Mouse (Mus musculus) layer of hippocampus, postnatal 10 days (tissue): ENCODE data around the gene Uts2b. TPM values are rescaled to one million over a fixed set of nuclear protein-coding genes. Genes with fewer than 3 reads are reported as not detected.
A peak's percentile ranks its signal among the peaks of the same experiment; 100 is the strongest.

Experiments
- DNase-seq, 2 experiments: peaks; one replicate each; pipeline ENCODE4 v3.0.0; 2021; ENCODE audit warnings: low spot score in 2 of 2
- long read RNA-seq: library from polyadenylated mRNA; stranded (forward); transcript quantifications from one replicate; pipeline ENCODE4 v2.0.0, GENCODE M21; 2023
- total RNA-seq, 2 experiments: library from RNA; stranded (reverse); gene quantifications; 2 replicates each; pipeline ENCODE4 v1.2.3; 2021

Uts2b gene
- not detected for total RNA-seq
- long read RNA-seq = 0 reads

GRCm38 (mm10) chr16:27370191-27370590, at the start of gene Uts2b:
TSS of gene Uts2b (minus strand) at chr16:27370239.
- DNase-seq = no peak

GRCm38 (mm10) chr16:27417632-27418031, 47.6 kb upstream of the Uts2b start:
- no peak for DNase-seq

- DNase-seq = no peak
Measured at GRCm38 (mm10) chr16:27416937-27417584, 47.0 kb upstream of the Uts2b start.

GRCm38 (mm10) chr16:27404107-27404506, 34.1 kb upstream of the Uts2b start:
- no peak for DNase-seq

- DNase-seq = no peak
Measured at GRCm38 (mm10) chr16:27401579-27401978, 31.5 kb upstream of the Uts2b start.

GRCm38 (mm10) chr16:27399719-27400253, 29.7 kb upstream of the Uts2b start:
- DNase-seq = no peak

- no peak for DNase-seq
Measured at GRCm38 (mm10) chr16:27399026-27399718, 29.1 kb upstream of the Uts2b start.

DNA sequence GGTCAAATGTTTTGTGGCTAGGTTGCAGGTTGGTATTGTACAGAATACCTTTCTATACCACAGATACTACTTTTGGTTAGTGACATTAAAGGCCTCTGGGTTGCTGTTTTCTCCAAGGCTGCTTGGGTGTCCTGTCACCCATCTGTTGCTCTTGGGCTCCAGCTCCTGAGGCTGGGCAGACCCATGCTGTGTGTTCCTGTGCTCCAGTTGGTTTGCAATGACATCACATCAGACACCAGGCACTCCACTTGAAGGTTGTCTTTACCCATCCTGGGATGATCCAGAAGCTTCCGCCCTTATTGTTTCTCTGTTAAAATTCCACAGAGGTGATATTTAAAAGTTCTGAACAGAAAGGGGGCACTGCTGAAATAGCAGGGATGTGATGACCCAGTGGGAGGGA, 26.9 kb upstream of the Uts2b start:
- DNase-seq = no peak

- no peak for DNase-seq
Measured at GRCm38 (mm10) chr16:27395251-27396037, 25.4 kb upstream of the Uts2b start.

DNA sequence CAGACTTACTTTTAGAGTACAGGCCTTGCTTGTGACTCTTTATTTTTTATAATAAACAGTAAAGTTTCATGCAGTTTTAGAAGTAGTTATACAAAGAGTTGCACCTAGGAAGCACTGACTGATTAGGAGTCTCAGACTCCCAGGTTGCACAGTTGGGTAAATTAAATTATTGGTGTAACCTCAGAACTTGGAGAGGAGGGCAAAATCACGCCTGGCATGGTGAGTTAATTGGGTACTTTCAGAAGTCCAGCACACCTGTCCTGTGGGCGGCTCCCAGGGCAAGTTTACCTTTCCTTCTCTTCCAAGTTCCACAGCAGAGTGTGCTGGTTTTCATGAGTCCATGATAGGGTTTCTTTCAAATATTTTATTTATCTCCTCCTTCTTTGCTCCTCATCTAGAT, 21.8 kb upstream of the Uts2b start:
- DNase-seq = no peak

- no peak for DNase-seq
Measured at GRCm38 (mm10) chr16:27390306-27390705, 20.3 kb upstream of the Uts2b start.

DNA sequence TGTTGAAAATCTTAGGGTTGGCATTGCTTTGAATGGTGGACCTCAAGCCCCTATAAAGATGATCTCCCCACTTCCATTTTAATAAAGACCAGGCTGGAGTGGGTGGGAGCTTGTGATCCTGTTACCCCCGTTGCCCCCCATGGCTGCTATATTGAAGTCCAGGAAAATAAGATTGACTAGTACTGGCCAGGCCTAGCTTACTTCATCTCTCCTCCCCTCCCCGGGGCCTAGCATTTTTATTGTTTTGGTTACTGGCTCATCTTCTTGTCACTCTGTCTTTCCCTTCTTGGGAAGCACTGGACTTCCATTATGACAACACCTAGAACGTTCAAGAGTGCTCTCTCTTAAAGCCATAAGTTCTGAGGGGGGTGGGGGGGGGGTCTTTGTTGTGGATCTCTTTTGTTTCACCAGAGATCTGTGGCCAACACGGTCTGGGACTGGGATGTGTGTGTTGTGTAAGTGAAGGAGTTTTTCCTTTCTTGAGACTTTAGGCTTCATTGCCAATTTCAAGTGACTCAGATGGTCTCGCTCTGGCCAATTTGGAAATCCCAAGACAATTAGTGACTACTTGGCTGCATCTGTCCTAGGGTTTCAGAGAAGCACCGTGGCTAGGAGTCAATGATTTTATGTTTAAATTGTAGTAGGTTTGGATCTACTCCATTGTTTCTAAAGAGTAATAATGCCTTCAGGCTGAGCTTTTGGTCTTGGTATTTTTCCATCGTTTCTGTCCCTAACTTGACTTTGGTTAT, 19.7 kb upstream of the Uts2b start:
- DNase-seq = peak; percentile 29 to 32

DNA sequence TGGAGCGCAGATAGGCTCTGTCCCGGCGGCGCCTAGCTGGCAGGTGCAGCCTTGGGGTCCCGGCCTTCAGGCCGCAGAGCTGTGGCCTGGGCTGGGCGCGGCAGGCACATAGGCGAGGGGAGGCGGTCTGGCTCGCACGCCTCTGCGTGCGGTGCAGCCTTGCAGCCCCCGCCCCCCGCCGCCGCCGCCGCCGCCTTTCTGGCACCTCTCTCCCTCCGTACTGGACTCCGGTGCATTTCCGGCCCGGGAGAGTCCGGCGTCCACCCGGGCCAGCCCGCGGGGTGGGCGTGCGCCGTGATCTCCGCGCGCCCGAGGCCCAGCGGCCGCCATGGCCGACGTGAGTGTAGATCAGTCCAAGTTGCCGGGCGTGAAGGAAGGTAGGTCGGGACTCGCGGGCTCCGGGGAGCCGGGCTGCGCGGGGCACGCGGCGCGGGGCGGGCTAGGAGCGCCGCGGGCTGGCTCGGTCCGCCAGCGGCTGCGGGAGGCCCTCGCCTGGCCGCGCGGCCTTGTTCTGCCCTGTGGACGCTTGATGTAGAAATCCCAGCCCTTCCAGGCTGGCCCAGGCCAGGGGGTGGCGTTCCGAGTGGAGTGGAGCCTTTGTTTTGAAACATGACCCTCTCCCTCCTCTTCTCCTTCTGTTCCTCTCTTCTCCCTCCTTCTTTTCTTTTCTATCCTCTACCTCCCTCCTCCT, 18.9 kb upstream of the Uts2b start, which contains the start of gene Ccdc50:
Ccdc50 (plus strand) TSS at position 109 of the 691 bp plus-strand sequence.
- peak; percentile 74 to 84 for DNase-seq

DNA sequence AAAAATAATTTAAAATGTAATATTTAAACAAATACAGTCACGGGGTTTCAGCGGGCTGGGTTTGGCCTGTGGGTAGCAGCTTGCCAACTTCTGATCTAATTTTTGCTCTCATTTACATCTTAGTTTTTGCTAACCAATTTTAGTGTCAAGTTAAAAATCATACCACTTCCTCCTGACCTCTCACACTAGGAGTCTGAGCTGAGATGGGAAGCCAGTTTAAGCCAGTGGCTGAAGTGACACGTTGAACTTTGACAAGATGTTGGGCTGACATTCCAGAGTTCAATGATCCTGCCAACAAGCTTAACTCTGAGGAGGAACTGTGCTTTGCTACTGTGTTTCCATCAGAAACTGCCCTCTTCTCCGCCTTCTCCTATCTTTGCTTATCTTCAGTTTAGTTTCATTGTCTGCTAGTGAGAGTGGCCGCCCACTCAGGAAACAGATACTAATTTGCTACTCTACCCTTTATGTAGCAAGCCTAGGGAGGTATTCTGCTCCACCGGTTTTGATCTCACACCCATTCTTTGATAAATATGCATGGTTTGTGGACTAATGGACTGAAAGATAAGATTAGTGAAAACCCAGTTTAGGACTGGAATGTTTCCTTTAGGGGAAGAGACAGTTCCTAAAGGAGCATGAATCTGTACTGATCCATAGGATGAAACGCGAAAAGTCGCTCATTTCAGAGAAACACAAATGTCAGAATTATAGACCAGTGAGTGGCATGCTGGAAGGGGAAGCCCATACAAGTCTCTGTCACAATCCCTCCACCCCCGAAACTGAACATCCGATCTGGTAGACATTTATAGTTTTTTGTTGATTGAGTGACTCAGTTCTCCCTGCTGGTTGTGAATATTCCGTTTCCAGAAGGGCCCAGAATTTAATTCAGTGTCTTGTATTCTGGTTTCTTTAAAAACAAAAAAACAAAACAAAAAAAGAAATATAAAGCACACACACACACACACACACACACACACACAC, 17.9 kb upstream of the Uts2b start:
- DNase-seq = peak; percentile 12 to 23

DNA sequence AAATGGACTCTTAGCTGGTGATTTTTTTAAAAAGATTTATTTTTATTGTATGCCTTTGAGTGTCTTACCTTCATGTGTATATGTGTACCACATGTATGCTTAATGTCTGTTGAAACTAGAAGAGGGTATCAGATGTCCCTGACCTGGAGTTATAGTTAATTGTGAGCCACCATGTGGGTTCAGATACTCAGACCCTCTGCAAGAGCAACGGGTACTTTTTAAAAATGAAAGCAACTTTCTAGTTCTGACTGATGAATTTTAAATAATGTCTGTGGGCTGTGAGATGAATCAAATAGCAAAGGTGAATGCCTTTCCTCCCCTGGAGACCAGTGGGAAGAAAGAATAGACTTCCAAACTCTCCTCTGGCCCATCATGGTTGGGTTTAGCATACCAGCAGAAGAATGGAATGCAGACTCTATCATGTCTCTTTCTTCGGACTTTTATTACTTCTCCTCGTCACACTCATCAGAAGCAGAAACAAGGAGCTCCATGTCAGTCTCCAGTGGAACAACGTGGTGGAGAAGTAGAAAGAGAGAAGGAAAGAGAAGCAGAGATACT, 16.9 kb upstream of the Uts2b start:
- DNase-seq = no peak

GRCm38 (mm10) chr16:27385649-27386048, 15.6 kb upstream of the Uts2b start:
- DNase-seq = no peak

GRCm38 (mm10) chr16:27384893-27385603, 15.0 kb upstream of the Uts2b start:
- peak; percentile 25 to 37 for DNase-seq

DNA sequence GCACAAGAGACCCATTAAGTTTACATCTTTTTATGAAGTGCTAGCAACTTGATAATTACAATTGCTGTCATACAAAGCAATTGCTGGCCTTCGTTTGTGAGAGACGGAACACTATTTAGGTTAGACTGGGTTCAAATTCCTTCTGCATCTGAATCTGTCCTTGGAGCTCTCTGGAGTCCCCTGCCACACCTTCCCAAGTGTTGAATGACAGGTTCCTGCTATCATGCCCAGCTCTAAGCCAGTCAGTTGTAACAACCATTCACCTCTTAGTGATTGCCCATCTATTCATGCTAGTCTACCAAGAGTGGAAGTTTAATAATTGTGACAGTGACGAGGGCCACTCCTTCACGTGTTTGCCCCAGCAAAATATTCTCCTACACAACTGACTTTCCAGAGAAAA, 12.2 kb upstream of the Uts2b start:
- no peak for DNase-seq
